Mouse (Mus musculus) right cerebral cortex, postnatal 25 days (tissue): ENCODE results near the gene Ebf1.

Source experiments
- DNase-seq: peaks from one replicate; pipeline ENCODE4 v3.0.0; 2022

The Ebf1 gene

DNA sequence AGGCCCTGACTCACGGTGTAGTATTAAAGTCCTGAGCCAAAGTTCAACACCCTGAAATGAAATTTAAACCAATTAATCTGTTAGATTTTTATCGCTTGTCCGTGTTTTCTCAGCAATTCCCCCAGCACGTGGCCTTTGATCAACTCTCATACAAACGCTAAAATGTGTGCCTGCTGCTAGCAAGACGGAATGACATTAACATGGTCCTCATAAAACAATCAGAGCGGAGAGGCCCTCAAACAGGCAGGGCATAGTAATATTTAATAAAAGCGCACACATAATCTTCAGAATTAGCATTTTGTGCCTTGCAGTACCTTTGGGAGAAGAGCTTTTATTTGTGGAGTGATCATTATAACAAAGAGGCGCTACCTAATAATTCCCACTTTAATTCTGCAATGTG lies 287.0 kb downstream of the Ebf1 start:
- no peak for DNase-seq

DNA sequence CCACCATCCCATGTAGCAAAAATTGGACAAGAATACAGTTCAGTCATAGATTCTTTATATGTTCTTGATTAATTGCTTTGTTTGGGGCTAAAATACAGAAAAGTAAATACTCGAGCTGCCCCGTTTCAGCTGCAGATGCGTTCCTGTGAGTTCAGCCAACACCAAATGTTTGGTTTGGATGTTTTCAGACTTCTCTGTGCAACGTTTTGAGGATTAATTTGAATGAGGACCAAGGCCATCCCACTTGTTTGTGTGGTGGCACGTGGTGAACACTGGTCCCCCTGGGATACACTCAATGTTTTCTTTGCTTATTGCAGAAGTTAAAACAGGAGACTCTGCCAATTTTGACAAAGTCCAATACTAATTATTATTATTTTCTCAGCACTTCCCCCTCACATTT lies 289.3 kb downstream of the Ebf1 start:
- no peak for DNase-seq

DNA sequence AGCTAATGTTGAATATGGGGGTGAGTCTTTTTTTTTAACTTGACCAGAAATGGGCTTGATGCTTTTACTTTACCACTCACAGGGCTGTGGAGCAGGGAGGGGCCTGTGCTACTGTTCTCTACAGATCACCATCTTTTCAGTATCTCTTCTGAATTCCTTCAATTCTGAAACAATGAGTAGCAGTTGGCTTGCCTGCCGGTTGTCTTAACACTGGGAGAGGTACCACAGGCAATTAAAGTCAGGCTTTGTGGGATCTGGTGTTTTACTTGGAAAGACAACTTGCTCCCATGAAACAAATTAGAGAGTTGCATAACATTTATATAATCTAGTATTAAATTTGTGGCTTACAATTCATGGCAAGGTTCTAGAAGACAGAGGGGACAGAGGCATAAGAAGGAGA lies 294.6 kb downstream of the Ebf1 start:
- no peak for DNase-seq

DNA sequence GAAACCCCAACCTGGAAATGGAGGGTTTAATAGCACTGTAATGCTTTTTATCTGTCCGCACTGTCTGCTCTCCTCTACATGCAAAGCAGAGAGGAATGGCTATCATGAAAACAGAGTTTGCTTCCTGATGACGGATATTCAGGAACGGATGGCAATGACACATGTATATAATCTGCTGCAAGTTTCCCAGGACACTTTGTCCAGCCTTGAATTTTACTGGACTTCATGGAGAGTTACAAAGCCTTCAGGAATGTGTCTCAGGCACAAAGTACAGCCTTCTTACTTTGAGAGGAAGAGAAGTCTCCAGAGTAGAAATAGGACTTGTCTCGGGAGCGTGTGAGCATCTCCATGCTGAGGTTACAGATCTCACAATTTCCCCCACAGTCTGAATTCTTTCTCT lies 296.7 kb downstream of the Ebf1 start:
- DNase-seq = no peak

DNA sequence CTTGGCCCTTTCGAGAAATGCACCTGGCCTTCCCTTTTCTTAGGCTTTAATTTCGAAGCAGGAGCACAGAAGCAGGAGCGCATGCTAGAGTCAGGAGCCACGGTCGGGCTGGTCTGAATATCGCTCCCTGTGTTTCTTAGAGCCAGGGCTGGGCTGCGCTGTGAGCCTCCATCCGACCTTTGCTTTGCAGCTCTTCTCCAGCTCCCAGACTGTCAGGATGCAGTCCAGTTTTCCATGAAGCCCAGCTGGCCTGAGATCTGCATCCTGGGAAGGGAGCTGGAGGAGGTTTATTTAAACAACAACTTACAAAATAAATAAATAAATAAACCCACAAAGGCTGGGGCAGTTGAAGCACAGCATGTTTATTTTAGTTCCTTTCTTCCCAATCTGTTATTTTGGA lies 299.9 kb downstream of the Ebf1 start:
- DNase-seq = no peak

DNA sequence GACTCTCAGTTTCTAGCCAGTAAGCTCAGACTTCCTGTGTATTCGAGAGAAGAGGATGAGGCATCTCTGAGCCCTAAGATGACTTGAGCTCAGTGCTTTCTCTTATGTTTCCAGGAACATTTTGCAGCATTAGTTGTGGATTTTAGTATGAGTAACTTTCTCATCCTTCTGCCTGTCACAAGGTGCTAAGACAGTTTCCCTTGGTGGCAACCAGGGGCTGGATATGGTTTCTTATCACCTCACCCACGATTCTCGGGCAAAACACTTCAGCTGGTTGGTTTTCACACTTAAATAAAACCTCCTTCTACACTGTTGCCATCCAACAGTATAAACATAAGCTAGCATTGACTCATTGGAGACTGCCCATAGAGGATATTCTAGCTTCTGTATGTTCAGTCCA lies 306.0 kb downstream of the Ebf1 start:
- DNase-seq = no peak

DNA sequence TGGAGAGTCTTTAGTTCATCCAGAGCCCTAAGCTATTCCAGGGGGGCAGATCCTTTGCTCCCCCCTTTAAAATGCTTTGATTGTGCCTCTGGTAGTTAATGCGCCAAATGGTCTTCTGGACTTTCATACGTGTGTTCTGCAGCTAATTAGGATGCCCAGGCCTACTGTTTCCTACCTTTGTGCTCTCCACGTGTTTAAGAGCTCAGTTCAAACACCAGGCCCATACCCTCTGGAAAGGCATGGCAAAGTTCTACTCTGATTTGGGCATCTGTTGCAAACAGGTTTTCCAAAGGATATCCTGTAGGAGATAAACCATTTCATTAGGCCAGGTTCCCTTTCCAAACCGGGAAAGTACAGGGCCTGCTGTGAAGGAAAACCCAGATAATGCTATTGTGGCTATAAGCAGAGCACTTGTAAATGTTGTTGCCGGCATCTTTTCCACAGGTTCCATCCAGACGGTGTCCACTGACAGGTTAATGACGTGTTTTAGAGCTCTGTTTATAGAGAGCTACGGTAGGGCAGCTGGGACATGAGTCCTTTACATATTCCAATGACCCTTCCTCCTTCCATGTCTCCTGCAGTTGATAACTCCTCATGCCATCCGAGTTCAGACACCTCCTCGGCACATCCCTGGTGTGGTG lies 306.9 kb downstream of the Ebf1 start:
- no peak for DNase-seq

DNA sequence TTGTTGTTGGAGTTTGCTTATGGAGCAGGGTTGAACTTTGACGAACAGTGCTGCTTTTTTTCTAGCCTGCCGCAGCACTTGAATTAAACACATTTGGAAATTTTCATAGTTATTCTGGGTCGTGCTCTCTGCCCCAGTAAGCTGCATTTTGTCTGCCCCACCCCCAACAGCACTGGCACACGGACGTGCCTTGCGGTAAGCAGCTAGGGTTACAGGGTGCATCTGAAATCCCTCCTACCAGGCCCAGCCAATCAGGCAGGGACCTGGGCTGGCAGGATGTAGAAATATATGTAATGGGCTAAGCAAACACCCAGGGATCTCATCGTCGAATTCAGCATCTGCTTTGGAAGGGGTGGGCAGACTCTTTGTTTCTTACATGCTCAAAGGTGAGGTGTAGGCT lies 307.8 kb downstream of the Ebf1 start:
- DNase-seq = no peak

DNA sequence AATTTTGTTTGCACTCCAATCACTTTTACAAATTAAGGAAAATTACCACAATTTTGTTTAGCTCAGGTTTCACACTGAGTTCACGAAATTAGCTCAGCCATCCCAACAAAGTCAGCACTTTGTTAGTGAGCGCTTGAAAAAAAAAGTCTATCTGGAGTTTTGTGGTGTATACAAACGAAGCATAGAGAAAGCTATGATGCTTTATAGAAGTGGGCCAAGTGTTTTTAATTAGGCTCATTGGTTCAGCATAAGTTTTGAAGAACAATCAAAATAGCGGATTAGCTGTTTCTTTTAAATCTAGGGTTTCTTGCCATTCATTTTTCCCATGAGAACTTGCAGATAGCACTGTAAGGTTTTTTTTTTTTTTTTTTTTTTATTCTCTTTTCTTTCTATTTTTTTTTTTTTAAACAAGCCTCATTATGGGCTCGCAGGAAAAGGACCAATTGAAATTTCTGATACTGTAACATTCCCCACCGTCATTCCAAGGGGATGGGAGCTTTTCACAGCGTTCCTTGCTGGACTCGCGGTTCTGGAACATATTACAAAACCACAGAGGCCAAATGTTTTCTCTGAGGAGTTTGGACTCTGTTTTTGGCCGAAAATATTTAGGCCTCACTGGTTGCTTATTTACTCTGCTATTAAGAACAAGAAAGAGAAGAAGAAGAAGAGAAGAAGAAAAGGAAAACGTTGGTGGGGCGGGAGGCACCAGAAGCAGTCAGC lies 308.8 kb downstream of the Ebf1 start:
- DNase-seq = no peak

DNA sequence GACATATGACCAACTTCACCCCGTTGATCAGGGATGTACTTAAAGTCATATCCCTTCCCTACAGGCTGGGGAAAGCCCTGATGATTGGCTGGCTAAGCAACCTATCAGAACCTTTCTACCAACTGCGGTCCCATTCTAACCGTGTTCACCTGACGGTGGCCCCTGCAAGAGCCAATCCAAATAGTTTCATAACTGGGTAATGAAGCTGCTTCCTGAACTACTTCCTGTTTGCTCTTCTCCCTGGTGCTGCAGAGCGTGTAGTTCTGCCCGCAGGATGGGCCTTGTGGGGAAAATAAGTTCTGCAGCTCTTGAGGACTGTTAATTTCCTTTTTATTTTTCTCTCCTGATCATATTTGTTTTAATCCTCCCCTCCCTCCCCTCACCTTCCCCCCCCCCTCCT lies 311.3 kb downstream of the Ebf1 start:
- no peak for DNase-seq

DNA sequence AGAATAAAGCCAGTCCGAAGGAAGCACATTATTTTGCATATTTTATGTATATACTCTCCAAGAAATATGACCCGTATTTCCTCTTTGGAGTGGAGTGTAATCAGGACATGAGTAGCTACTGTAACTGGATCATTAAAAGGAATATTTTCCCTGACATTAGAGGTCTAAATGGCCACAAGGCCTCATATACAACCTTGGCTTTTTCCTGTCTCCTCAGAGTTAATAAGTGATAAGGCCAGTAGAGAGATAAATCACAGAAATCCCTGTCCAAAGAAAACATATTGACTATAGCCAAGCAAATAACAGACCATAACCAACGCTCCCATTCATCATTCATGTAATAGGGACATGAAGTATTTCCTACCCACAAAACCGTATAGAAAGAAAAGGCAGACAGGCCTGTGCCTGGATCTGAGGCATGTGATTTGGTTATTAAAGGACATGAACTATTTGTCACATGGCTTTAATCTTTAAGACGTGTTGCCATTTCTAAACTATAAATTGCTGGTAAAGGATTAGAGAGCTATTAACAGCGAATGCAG lies 315.9 kb downstream of the Ebf1 start:
- no peak for DNase-seq

DNA sequence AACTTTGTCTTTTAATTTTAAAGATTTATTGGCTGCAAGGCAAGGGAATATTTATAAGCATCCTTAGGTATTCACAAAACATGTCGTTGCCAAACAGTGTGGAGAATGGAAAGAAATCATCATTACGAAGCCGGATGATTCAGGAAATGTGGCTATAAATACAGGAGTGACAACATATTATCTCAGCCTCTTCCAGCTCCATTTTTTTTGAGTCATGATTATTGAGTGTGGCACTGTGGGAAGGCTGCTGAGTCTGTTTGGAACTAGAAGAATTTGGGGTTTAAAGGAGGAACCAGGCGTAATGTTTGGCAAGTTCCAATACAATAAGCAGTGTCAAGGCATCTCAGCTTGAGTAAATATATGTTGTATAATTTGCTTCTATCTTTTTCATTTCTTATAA lies 326.7 kb downstream of the Ebf1 start:
- no peak for DNase-seq

DNA sequence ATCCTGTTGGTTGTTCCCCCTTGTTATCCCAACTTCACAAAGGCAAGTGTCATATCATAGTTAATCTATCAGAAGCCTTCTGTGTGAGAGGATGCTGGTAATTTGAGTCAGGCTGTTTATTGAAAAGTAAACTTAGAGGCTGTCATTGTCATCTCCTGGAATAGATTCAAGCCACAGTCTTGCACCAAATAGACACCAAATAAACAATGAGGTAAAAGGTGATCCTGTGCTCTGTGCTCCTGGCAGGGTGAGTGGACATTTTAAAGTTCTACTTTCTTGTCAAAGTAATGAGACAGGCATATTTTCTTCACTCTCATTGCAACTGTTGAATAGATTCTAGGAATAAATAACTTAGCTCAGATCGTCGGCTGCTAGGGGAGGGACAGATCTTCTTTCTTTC lies 327.3 kb downstream of the Ebf1 start:
- no peak for DNase-seq

DNA sequence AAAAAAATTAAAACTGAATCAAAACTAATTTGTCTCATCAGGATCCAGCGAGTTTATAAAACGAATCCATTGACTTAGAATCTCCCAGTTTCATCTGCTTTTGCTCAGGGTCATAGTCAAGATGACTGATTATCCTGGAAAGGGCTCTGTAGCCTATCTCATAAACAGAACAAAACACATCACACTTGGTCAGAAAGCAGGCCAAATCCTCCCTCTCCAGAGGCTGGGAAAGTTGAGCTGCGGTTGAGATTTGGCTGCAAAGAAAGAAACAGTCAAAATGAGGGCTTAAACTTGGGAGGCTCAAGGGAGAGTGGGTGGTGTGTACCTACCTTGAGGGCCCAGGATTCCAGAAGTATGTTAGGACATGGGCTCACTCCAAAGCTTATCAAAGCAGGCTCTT lies 329.5 kb downstream of the Ebf1 start:
- DNase-seq = no peak

DNA sequence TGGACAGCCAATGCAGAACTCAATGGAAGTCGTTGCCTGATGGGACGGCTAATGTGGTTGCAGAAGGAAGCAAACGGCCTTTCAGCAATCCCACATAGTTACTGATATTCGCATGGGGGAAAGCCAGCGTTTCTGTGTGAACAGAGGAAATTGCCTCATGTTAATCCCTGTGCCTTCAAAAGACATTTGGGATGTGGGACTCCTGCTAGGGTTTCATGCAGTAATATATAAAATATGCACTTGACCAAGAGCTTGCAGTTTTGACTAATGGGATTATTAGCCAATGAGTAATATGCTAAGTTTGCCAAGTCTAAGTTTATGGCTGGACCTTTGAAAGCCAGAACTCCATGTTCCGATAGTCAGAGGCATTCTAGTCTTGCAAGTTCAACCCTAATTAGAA lies 331.4 kb downstream of the Ebf1 start:
- no peak for DNase-seq

DNA sequence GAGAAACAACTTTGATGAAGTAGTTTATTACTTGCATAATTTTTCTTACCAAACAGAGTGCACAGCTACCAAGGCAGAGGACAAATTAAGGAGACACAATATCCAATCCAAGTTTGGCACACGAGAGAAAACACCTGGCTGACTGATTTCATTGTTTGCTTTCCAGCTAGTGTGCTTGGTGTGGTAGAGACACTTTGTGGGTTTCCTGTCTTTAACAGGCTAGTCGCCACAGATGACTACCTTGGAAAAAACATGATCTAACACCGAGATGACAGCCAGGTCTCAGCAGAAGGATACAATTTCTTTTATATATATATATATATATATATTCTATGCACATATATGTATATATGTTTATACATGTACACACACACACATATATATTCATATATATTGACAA lies 332.0 kb downstream of the Ebf1 start:
- no peak for DNase-seq

DNA sequence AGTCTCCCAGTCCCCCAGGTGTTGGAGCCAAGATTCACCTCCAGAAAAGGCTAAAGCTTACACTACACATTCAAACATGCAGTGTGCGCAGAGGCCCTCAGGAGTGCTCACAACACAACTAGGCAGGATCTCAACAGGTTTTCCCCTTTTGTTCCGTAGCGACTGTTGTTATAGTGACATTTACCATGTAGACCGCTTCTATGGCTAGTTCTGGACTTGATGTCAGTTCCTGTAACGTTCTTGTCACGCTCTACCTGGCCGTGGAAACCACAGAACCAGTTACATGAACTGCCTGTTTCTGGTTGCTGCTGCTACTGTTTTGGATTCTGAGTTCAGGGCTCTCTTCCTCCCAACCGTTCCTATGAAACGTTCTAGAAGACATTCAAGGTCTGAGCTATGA lies 333.2 kb downstream of the Ebf1 start:
- no peak for DNase-seq

DNA sequence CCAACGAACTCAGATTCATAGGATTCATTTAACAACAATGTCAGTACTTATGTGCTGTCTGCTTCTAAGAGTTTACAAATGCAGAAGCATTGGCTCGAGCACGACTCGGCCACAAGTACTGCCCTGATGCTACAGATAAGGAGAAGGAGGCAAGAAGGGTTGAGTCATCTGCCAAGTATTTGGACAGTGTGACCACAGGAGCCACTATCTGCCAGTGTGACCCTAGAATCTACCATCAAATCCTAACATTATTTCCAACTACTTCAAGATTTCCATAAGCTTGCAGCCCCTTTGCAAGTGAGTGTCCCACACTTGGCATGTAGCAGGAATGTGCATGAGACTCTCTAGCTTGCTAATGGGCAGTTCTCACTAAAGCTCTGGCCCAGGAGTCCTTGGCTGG lies 334.4 kb downstream of the Ebf1 start:
- no peak for DNase-seq

DNA sequence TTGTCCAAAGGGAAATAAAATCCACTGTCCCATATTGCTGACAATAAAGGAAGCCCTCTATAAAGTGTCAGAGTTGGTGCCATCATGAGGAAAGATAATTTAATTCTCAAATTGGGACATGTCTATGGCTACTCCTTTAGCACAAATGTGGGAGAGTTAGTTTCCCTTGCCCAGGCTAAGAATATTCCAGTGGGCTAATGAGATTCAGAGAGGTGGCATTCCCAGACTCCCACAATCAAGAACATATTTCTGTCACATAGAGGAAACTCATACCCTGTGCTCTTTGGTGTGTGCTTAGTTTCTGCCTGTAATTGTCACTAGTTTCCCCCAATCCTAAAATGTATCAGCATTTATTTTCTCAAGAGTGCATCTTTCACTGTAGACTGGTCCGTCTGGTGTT lies 336.2 kb downstream of the Ebf1 start:
- DNase-seq = no peak

DNA sequence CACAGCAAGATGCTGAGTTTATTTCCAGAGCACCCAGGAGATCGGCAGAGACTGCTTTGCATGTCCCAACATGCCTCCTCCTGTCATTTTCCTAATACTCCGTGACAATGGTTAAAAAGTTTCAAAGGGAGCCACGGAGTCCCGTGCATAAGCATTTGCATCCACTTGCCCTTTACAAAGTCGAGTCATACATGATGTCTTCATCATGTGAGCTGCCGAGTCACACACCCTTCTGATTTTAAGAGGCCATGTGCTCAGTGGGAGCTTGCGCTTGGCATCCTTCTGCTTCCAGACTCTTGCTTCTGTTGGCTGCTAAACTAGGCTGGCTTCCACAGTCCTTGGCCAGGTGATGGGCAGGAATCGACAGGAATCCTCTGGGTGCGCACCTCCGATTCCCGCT lies 336.7 kb downstream of the Ebf1 start:
- DNase-seq = no peak

DNA sequence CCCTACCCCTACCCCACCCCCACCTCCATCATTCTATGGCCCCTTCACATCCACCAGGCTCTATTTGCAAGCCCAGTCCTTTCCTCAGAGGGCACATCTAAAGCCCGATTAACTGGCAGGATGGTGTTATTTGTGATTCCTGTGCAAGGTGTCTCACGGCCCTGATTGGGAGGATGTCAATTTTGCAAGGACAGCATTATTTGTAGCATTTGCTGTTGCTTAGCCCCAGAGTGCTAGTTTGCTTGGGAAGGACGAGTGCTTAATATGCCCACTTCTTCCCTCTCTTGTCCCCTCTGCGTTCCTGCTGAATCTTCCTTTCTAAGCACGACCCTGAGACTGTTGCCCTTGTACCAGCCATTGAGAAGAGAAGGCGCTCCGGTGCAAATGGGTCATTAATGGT lies 337.2 kb downstream of the Ebf1 start:
- no peak for DNase-seq

DNA sequence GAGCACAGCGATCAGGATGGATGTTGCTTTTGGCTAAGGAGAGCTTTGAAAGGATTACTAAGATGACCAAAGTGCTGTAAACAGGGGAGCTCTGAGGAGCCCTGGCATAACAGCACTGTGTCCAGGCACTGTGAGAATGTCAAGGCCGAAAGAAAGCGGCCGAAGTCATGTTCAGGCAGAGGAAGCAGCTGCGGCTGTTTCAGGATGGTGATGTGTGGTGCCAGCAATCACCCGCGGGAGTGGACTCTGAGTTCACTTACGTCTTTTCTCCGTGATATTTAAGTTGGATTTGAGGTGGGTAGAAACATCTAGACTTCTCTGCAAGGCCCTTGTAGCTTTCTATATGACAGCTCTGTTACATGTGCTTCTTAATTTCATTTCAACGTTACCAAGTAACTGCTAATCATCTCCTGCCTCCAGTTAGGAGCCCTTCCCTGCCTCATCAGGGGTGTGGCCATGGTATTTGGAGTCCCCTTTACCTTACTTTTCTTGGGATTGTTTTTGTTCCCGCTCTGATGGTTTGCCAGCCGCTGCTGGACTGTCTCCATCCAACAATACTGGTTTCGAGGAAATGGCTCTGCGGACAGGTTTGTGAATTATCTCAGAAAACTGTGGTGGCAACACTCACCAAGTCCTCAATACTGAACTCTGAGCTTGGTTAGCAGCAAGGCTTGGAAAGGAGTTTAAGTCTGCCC lies 345.8 kb downstream of the Ebf1 start:
- no peak for DNase-seq

DNA sequence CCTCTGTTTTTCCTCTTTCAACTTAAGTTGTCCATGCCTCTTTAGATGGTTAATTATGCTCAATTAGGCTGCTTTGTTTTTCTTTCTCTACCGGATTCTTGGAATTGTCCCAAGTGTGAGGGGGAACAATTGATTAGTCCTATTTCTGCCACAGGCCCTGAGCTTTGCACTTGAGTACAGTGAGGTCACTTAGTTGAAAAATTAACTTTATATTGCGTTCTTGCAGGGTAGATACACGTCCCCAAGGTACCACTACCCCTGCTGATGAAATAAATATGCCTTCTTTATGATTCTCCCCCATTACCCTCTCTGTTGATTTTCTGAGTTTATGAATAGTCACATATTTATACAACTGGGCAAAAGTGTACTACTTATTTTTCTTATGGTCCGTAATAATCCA lies 351.9 kb downstream of the Ebf1 start:
- DNase-seq = no peak

DNA sequence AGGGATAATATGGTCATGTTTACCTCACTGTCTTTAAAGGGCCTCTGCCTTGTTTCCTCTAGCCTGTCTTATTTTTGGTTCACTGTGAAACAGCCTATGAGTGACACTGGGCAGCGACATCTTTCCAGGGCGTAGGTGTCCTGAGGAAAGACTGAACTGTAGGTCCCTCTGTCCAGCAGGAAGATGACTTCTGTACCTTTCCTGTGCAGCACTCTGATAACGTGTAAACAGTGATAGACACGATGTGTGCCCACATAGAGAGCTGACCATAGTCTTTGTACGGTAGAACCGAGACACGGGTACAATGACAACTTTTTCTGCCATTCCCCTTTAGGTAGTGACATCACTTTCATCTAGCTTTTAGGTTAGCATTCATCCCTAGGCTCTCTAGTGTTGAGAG lies 357.2 kb downstream of the Ebf1 start:
- no peak for DNase-seq
